Mouse (Mus musculus) neural tube, embryonic 11.5 days (tissue): ENCODE measurements around the gene Olfr805. TPM values are rescaled to one million over a fixed set of nuclear protein-coding genes. Genes with fewer than 3 reads are reported as not detected.

Experiments
- ATAC-seq: fragments of 200-750 bp; cut with Nextera tagmentation; 2 replicates; pipeline ENCODE4 v1.8.0; 2017; ENCODE audit warnings: moderate number of reproducible peaks, mild to moderate bottlenecking, moderate TSS enrichment, moderate library complexity; ENCODE audit not compliant: insufficient read depth, low FRiP score, low TSS enrichment
- DNase-seq: peaks from one replicate; pipeline ENCODE4 v3.0.0-alpha.2; 2015; ENCODE audit warnings: low spot score
- H3K27ac ChIP-seq: fragments of 300-500 bp; sonication (generic); 2 replicates; pipeline ENCODE4 v1.5.1; 2014; ENCODE audit warnings: low read depth, mild to moderate bottlenecking, low read length
- H3K27me3 ChIP-seq: fragments of 300-500 bp; sonication (generic); 2 replicates; pipeline ENCODE4 v1.6.1; 2014; ENCODE audit warnings: mild to moderate bottlenecking, low read length, mixed read lengths; ENCODE audit not compliant: control insufficient read depth, insufficient read depth
- H3K36me3 ChIP-seq: fragments of 300-500 bp; sonication (generic); 2 replicates; pipeline ENCODE4 v1.6.1; 2014; ENCODE audit warnings: mild to moderate bottlenecking, low read length, moderate library complexity, mixed read lengths; ENCODE audit not compliant: control insufficient read depth, insufficient read depth
- H3K4me1 ChIP-seq: fragments of 300-500 bp; sonication (generic); 2 replicates; pipeline ENCODE4 v1.6.1; 2014; ENCODE audit warnings: low read length, mixed read lengths; ENCODE audit not compliant: control insufficient read depth, insufficient read depth
- H3K4me2 ChIP-seq: fragments of 300-500 bp; sonication (generic); 2 replicates; pipeline ENCODE4 v1.6.1; 2014; ENCODE audit warnings: low read depth, mild to moderate bottlenecking, moderate library complexity
- H3K4me3 ChIP-seq: fragments of 300-500 bp; sonication (generic); 2 replicates; pipeline ENCODE4 v1.5.1; 2014; ENCODE audit warnings: low read depth, low read length
- H3K9ac ChIP-seq: fragments of 300-500 bp; sonication (generic); 2 replicates; pipeline ENCODE4 v1.6.1; 2014; ENCODE audit warnings: mild to moderate bottlenecking, low read length
- H3K9me3 ChIP-seq: fragments of 300-500 bp; sonication (generic); 2 replicates; pipeline ENCODE4 v1.6.1; 2016; ENCODE audit warnings: low read length; ENCODE audit not compliant: control insufficient read depth
- WGBS: fragments of 180-500 bp; shearing (Covaris S2); extraction: QIAGEN DNeasy Blood & Tissue Kit; methylation state at CpG from one replicate; pipeline ENCODE4 v1.1.7; 2014; 5-methylcytosine and 5-hydroxymethylcytosine counted together
- polyA plus RNA-seq: library from polyadenylated mRNA; unstranded; fragments of >200 nt; fragmentation: Nextera tagmentation; extraction: Ambion mirVana; gene quantifications from 2 replicates; pipeline ENCODE4 v1.2.1, GENCODE M21; 2014

Olfr805 gene
- not detected in 2 replicates for polyA plus RNA-seq

- Histone ChIP-seq H3K4me1 (no peaks in the 10 kb centered on the region), H3K27me3 (no peaks in the 10 kb centered on the region), H3K27ac (no peak within 1 kb of the TSS), H3K36me3 (no peaks in the 10 kb centered on the region), H3K4me2 (no peak within 1 kb of the TSS), H3K4me3 (no peak within 1 kb of the TSS), H3K9ac (no peak within 1 kb of the TSS), H3K9me3 (no peaks in the 10 kb centered on the region)
- ATAC-seq (no peak), DNase-seq (no peak)
- 93% methylated on average over 2 of the region's 2 CpGs for WGBS
Measured at GRCm38 (mm10) chr10:129729275-129729674, at the start of gene Olfr805. Gene Olfr805 (minus strand): TSS chr10:129729375.

GRCm38 (mm10) chr10:129778123-129778522 lies 48.9 kb upstream of the Olfr805 start:
- no peak for ATAC-seq
- Histone ChIP-seq H3K27ac (no peak overlapping the region), H3K9ac (no peak overlapping the region), H3K4me3 (no peak overlapping the region), H3K27me3 (no peaks in the 10 kb centered on the region), H3K36me3 (no peaks in the 10 kb centered on the region), H3K9me3 (no peaks in the 10 kb centered on the region), H3K4me1 (no peaks in the 10 kb centered on the region), H3K4me2 (no peak overlapping the region)
- no peak for DNase-seq

GRCm38 (mm10) chr10:129774338-129774737 lies 45.2 kb upstream of the Olfr805 start, which contains the start of gene Olfr809:
Gene Olfr809 (plus strand): TSS chr10:129774638.
- no peaks in the 10 kb centered on the region for H3K27me3 ChIP-seq
- H3K36me3 ChIP-seq: no peaks in the 10 kb centered on the region
- H3K9me3 ChIP-seq: no peaks in the 10 kb centered on the region
- no peak for DNase-seq
- no peak within 1 kb of the TSS for H3K4me2 ChIP-seq
- H3K4me3 ChIP-seq: no peak within 1 kb of the TSS
- no peak within 1 kb of the TSS for H3K27ac ChIP-seq
- H3K9ac ChIP-seq: no peak within 1 kb of the TSS
- no peaks in the 10 kb centered on the region for H3K4me1 ChIP-seq
- no peak for ATAC-seq

- no peak within 1 kb of the TSS for H3K4me2 ChIP-seq
- no peak within 1 kb of the TSS for H3K4me3 ChIP-seq
- no peak for ATAC-seq
- no peaks in the 10 kb centered on the region for H3K9me3 ChIP-seq
- H3K9ac ChIP-seq: no peak within 1 kb of the TSS
- no peaks in the 10 kb centered on the region for H3K36me3 ChIP-seq
- 90% methylated on average over 1 of the region's 1 CpGs for WGBS
- H3K4me1 ChIP-seq: no peaks in the 10 kb centered on the region
- DNase-seq: no peak
- H3K27me3 ChIP-seq: no peaks in the 10 kb centered on the region
- H3K27ac ChIP-seq: no peak within 1 kb of the TSS
Measured at GRCm38 (mm10) chr10:129765182-129765581, 36.0 kb upstream of the Olfr805 start, which contains the start of gene Olfr808. Gene Olfr808 (plus strand): TSS chr10:129765482.

- Histone ChIP-seq H3K9me3 (no peaks in the 10 kb centered on the region), H3K36me3 (no peaks in the 10 kb centered on the region), H3K27me3 (no peaks in the 10 kb centered on the region), H3K4me3 (no peak within 1 kb of the TSS), H3K9ac (no peak within 1 kb of the TSS), H3K4me1 (no peaks in the 10 kb centered on the region), H3K4me2 (no peak within 1 kb of the TSS), H3K27ac (no peak within 1 kb of the TSS)
- DNase-seq (no peak), ATAC-seq (no peak)
- 90% methylated on average over 1 of the region's 1 CpGs for WGBS
Measured at GRCm38 (mm10) chr10:129757693-129758092, 28.5 kb upstream of the Olfr805 start, which contains the start of gene Olfr807. Gene Olfr807 (minus strand): TSS chr10:129757793.

GRCm38 (mm10) chr10:129741821-129742220 lies 12.6 kb upstream of the Olfr805 start, which contains the start of gene Olfr806:
Gene Olfr806 (minus strand): TSS chr10:129741921.
- DNase-seq (no peak), ATAC-seq (no peak)
- Histone ChIP-seq H3K4me2 (no peak within 1 kb of the TSS), H3K4me1 (no peaks in the 10 kb centered on the region), H3K36me3 (no peaks in the 10 kb centered on the region), H3K27ac (no peak within 1 kb of the TSS), H3K9me3 (no peaks in the 10 kb centered on the region), H3K9ac (no peak within 1 kb of the TSS), H3K4me3 (no peak within 1 kb of the TSS), H3K27me3 (no peaks in the 10 kb centered on the region)

- Histone ChIP-seq H3K4me2 (no peak within 1 kb of the TSS), H3K27me3 (no peaks in the 10 kb centered on the region), H3K27ac (no peak within 1 kb of the TSS), H3K9me3 (no peaks in the 10 kb centered on the region), H3K4me1 (no peaks in the 10 kb centered on the region), H3K36me3 (no peaks in the 10 kb centered on the region), H3K9ac (no peak within 1 kb of the TSS), H3K4me3 (no peak within 1 kb of the TSS)
- ATAC-seq: no peak
- no peak for DNase-seq
Measured at GRCm38 (mm10) chr10:129702910-129703309, 26.3 kb downstream of the Olfr805 start, which contains the start of gene Olfr804. Gene Olfr804 (plus strand): TSS chr10:129703210.

- 83% methylated on average over 2 of the region's 2 CpGs for WGBS
- Histone ChIP-seq H3K9me3 (no peaks in the 10 kb centered on the region), H3K9ac (no peak within 1 kb of the TSS), H3K27ac (no peak within 1 kb of the TSS), H3K36me3 (no peaks in the 10 kb centered on the region), H3K4me3 (no peak within 1 kb of the TSS), H3K4me1 (no peaks in the 10 kb centered on the region), H3K27me3 (no peaks in the 10 kb centered on the region), H3K4me2 (no peak within 1 kb of the TSS)
- DNase-seq (no peak), ATAC-seq (no peak)
Measured at GRCm38 (mm10) chr10:129694186-129694585, 35.0 kb downstream of the Olfr805 start, which contains the start of gene Olfr803. Gene Olfr803 (minus strand): TSS chr10:129694286.

- Histone ChIP-seq H3K4me3 (no peak within 1 kb of the TSS), H3K9me3 (no peaks in the 10 kb centered on the region), H3K4me1 (no peaks in the 10 kb centered on the region), H3K27me3 (no peaks in the 10 kb centered on the region), H3K36me3 (no peaks in the 10 kb centered on the region), H3K4me2 (no peak within 1 kb of the TSS), H3K9ac (no peak within 1 kb of the TSS), H3K27ac (no peak within 1 kb of the TSS)
- no peak for ATAC-seq
- no peak for DNase-seq
- WGBS: 68% methylated on average over 1 of the region's 1 CpGs
Measured at GRCm38 (mm10) chr10:129688069-129688468, 41.1 kb downstream of the Olfr805 start, which contains the start of gene Olfr802. Gene Olfr802 (minus strand): TSS chr10:129688169.
